Mouse (Mus musculus): ENCODE data around the gene Spen. TPM values are rescaled to one million over a fixed set of nuclear protein-coding genes. Genes with fewer than 3 reads are reported as not detected.

The Spen gene
- polyA plus RNA-seq, 1 experiment from 2014 or later = 5.7 TPM

DNA sequence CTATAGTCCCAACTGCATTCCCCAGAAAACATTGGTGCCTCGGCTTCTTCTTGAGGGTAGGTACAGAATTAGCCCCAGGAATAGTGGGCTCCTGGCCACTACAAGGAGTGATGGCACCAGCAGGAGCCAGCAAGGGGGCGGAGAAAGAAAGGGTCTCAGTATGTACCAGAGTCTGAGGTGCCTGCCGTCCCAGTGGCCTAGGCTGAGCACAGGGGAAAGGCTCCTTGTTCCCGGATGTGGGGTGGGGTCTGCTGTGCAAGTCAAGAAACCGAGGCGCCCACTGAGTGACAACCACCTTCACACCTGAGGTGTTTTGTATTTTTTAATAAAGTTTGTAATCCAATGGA is 70.8 kb downstream of the Spen start:
- no peak overlapping the region for H3K4me2 ChIP-seq (replicated peaks; ENCODE audit: low read depth, low read length)
- no peak overlapping the region for H3K4me3 ChIP-seq (ENCODE audit: low read depth, low read length)
- no peaks in the 10 kb centered on the region for H3K27me3 ChIP-seq (replicated peaks; ENCODE audit: insufficient read depth, low read length)
- no peak for DNase-seq (ENCODE audit: low spot score)
- WGBS = 86% methylated on average over 6 of the region's 6 CpGs
- ATAC-seq = no peak
- no peaks in the 10 kb centered on the region for H3K4me1 ChIP-seq (ENCODE audit: insufficient read depth, low read depth, low read length)
- H3K27ac ChIP-seq (ENCODE audit: low read length) = no peak overlapping the region
- TF ChIP-seq EP300 (IDR thresholded peaks at IDR 0.05) (no peak), CTCF (IDR thresholded peaks at IDR 0.05) (no peak)
- H3K9ac ChIP-seq (replicated peaks; ENCODE audit: low read depth) = no peak overlapping the region
- H3K36me3 ChIP-seq (ENCODE audit: insufficient read depth, low read length) = peaks cover 36% of the 10 kb centered on the region
- no peaks in the 10 kb centered on the region for H3K9me3 ChIP-seq (ENCODE audit: low read length)

- H3K4me1 ChIP-seq (ENCODE audit: insufficient read depth, low read depth, low read length) = no peaks in the 10 kb centered on the region
- ATAC-seq (no peak), DNase-seq (ENCODE audit: low spot score) (no peak)
- no peak overlapping the region for H3K27ac ChIP-seq (ENCODE audit: low read length)
- TF ChIP-seq EP300 (IDR thresholded peaks at IDR 0.05) (no peak), CTCF (IDR thresholded peaks at IDR 0.05) (peak; percentile 35)
- no peak overlapping the region for H3K9ac ChIP-seq (replicated peaks; ENCODE audit: low read depth)
- 77% methylated on average over 15 of the region's 15 CpGs for whole genome bisulfite sequencing
- no peaks in the 10 kb centered on the region for H3K27me3 ChIP-seq (replicated peaks; ENCODE audit: insufficient read depth, low read length)
- no peak overlapping the region for H3K4me2 ChIP-seq (replicated peaks; ENCODE audit: low read depth, low read length)
- no peak overlapping the region for H3K4me3 ChIP-seq (ENCODE audit: low read depth, low read length)
- H3K36me3 ChIP-seq (ENCODE audit: insufficient read depth, low read length) = peaks cover 31% of the 10 kb centered on the region
- H3K9me3 ChIP-seq (ENCODE audit: low read length) = no peaks in the 10 kb centered on the region
Measured at GRCm38 (mm10) chr4:141466844-141467580, 71.4 kb downstream of the Spen start.

DNA sequence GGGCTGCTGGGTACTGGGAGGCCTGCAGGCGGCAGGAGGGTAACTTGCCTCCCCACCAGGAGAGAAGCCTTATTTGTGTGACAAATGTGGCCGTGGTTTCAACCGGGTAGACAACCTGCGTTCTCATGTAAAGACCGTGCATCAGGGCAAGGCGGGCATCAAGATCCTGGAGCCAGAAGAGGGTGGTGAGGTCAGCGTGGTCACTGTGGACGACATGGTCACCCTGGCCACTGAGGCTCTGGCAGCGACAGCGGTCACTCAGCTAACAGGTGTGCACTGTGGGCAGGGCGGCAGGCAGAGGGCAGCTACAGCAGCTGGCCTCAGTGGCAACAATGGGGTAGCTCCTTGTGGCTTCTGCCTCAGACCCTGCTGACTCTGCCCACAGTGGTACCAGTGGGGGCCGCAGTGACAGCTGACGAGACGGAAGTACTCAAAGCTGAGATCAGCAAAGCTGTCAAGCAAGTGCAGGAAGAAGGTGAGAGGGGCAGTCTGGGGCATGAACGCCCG is 72.1 kb downstream of the Spen start:
- H3K27ac ChIP-seq (ENCODE audit: low read length) = no peak overlapping the region
- H3K4me2 ChIP-seq (replicated peaks; ENCODE audit: low read depth, low read length) = no peak overlapping the region
- no peak overlapping the region for H3K9ac ChIP-seq (replicated peaks; ENCODE audit: low read depth)
- 88% methylated on average over 16 of the region's 16 CpGs for WGBS
- no peak for ATAC-seq
- no peaks in the 10 kb centered on the region for H3K4me1 ChIP-seq (ENCODE audit: insufficient read depth, low read depth, low read length)
- H3K9me3 ChIP-seq (ENCODE audit: low read length) = no peaks in the 10 kb centered on the region
- TF ChIP-seq EP300 (IDR thresholded peaks at IDR 0.05) (no peak), CTCF (IDR thresholded peaks at IDR 0.05) (no peak)
- H3K4me3 ChIP-seq (ENCODE audit: low read depth, low read length) = no peak overlapping the region
- no peaks in the 10 kb centered on the region for H3K27me3 ChIP-seq (replicated peaks; ENCODE audit: insufficient read depth, low read length)
- DNase-seq (ENCODE audit: low spot score) = no peak
- H3K36me3 ChIP-seq (ENCODE audit: insufficient read depth, low read length) = peaks cover 29% of the 10 kb centered on the region

DNA sequence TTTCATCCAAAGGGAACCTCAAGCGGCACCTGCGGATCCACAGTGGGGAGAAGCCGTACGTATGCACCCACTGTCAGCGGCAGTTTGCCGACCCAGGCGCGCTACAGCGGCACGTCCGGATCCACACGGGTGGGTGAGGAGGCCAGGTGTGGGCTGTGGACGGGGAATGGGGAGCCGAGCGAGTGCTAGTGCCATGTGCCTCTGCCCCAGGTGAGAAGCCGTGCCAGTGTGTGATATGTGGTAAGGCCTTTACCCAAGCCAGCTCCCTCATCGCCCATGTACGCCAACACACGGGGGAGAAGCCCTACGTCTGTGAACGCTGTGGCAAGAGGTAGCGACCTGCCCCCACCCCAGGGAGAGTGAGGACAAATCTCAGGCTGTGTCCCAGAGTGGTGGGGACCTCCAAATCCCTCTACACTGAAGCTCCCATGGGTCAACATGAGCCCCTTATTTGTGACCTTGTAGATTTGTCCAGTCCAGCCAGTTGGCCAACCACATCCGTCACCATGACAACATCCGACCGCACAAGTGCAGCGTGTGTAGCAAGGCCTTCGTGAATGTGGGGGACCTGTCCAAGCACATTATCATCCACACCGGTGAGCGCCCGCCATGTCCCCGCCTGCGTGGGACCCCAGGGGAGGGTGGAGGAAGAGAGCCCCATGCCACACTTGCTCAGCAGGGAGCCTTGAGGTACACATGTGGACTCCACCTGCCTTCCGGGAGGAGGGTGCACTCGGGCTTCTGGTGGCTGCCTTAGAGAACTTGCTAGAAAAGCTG is 72.7 kb downstream of the Spen start:
- WGBS = 88% methylated on average over 34 of the region's 34 CpGs
- Histone ChIP-seq H3K4me2 (replicated peaks; ENCODE audit: low read depth, low read length) (no peak overlapping the region), H3K4me1 (ENCODE audit: insufficient read depth, low read depth, low read length) (no peaks in the 10 kb centered on the region), H3K27ac (ENCODE audit: low read length) (no peak overlapping the region), H3K9me3 (ENCODE audit: low read length) (no peaks in the 10 kb centered on the region), H3K4me3 (ENCODE audit: low read depth, low read length) (no peak overlapping the region), H3K9ac (replicated peaks; ENCODE audit: low read depth) (no peak overlapping the region), H3K36me3 (ENCODE audit: insufficient read depth, low read length) (peaks cover 29% of the 10 kb centered on the region), H3K27me3 (replicated peaks; ENCODE audit: insufficient read depth, low read length) (no peaks in the 10 kb centered on the region)
- no peak for TF ChIP-seq EP300 (IDR thresholded peaks at IDR 0.05)
- TF ChIP-seq CTCF (IDR thresholded peaks at IDR 0.05) = no peak
- DNase-seq (ENCODE audit: low spot score) (no peak), ATAC-seq (no peak)

DNA sequence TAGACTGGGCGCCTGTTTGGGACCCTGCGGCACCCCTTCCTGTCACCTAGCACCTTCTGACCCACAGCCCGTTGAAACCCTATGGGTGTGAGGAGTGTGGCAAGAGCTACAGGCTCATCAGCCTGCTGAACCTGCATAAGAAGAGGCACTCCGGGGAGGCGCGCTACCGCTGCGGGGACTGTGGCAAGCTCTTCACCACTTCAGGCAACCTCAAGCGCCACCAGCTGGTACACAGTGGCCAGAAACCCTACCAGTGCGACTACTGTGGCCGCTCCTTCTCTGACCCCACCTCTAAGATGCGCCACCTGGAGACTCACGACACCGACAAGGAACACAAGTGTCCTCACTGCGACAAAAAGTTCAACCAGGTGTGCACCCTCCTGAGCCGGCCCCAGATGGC is 73.7 kb downstream of the Spen start:
- ATAC-seq (no peak), DNase-seq (ENCODE audit: low spot score) (no peak)
- H3K4me3 ChIP-seq (ENCODE audit: low read depth, low read length) = no peak overlapping the region
- no peaks in the 10 kb centered on the region for H3K27me3 ChIP-seq (replicated peaks; ENCODE audit: insufficient read depth, low read length)
- peaks cover 24% of the 10 kb centered on the region for H3K36me3 ChIP-seq (ENCODE audit: insufficient read depth, low read length)
- TF ChIP-seq CTCF (IDR thresholded peaks at IDR 0.05) (no peak), EP300 (IDR thresholded peaks at IDR 0.05) (no peak)
- no peaks in the 10 kb centered on the region for H3K9me3 ChIP-seq (ENCODE audit: low read length)
- no peak overlapping the region for H3K27ac ChIP-seq (ENCODE audit: low read length)
- WGBS = 70% methylated on average over 16 of the region's 16 CpGs
- H3K4me2 ChIP-seq (replicated peaks; ENCODE audit: low read depth, low read length) = no peak overlapping the region
- H3K4me1 ChIP-seq (ENCODE audit: insufficient read depth, low read depth, low read length) = no peaks in the 10 kb centered on the region
- no peak overlapping the region for H3K9ac ChIP-seq (replicated peaks; ENCODE audit: low read depth)

GRCm38 (mm10) chr4:141463472-141463871 is 74.9 kb downstream of the Spen start:
- Histone ChIP-seq H3K4me2 (replicated peaks; ENCODE audit: low read depth, low read length) (no peak overlapping the region), H3K36me3 (ENCODE audit: insufficient read depth, low read length) (peaks cover 19% of the 10 kb centered on the region), H3K4me3 (ENCODE audit: low read depth, low read length) (no peak overlapping the region), H3K27ac (ENCODE audit: low read length) (no peak overlapping the region), H3K4me1 (ENCODE audit: insufficient read depth, low read depth, low read length) (no peaks in the 10 kb centered on the region), H3K27me3 (replicated peaks; ENCODE audit: insufficient read depth, low read length) (no peaks in the 10 kb centered on the region), H3K9me3 (ENCODE audit: low read length) (no peaks in the 10 kb centered on the region), H3K9ac (replicated peaks; ENCODE audit: low read depth) (no peak overlapping the region)
- no peak for TF ChIP-seq EP300 (IDR thresholded peaks at IDR 0.05)
- no peak for TF ChIP-seq CTCF (IDR thresholded peaks at IDR 0.05)
- WGBS = 69% methylated on average over 14 of the region's 14 CpGs
- ATAC-seq = no peak
- DNase-seq (ENCODE audit: low spot score) = no peak
